Mouse (Mus musculus) cerebellum, adult 8-10 months (tissue): ENCODE measurements at regions not wholly inside any gene's neighbourhood (a gene's known extent, or its start where the extent isn't known, plus 50 kb on each side); places are given as distances from the start of the nearest gene placed in this dataset.

ENCODE experiments used
- DNase-seq: peaks from one replicate; pipeline ENCODE4 v3.0.0; 2022

- DNase-seq, result no peak
These were observed 55.9 kb upstream of the Zfp280d start for GRCm38 (mm10) chr9:72218736-72219135.

GRCm38 (mm10) chr9:72219892-72220291 is 54.8 kb upstream of the Zfp280d start:
- DNase-seq, result no peak

GRCm38 (mm10) chr9:72221333-72221732 is 53.3 kb upstream of the Zfp280d start:
- no peak for DNase-seq
